ENCODE assay signal across 20 mouse cellular contexts in genomic region chr6:94124279-94124678, GRCm38 (mm10).
"Had no signal": no experiment of that assay in that cellular context is flagged by ENCODE, and none has a peak within 500 bp of the region (broad histone marks: within the 10 kb centered on the region; RNA-seq: fewer than 3 reads in every experiment).

No protein-coding gene starts in this region.

- H3K4me3 ChIP-seq: limb, embryonic 12.5 days; liver, embryonic 12.5 days; liver, embryonic 15.5 days; midbrain, embryonic 12.5 days; midbrain, embryonic 15.5 days; neural tube, embryonic 12.5 days; neural tube, embryonic 15.5 days had no signal

- H3K27me3 ChIP-seq: liver, embryonic 12.5 days; liver, embryonic 15.5 days; midbrain, embryonic 12.5 days; midbrain, embryonic 15.5 days; neural tube, embryonic 12.5 days; neural tube, embryonic 15.5 days had no signal

- H3K4me1 ChIP-seq: liver, embryonic 15.5 days had no signal

- DNase-seq: kidney, adult 18-20 months; kidney, adult 9 months; kidney, postnatal 14 days; kidney, postnatal 4 days; liver; lung, adult 18-20 months; lung, postnatal 14 days; right cerebral cortex, adult 18-20 months; right cerebral cortex, postnatal 14 days; right cerebral cortex, postnatal 4 days; thymus, adult 18-20 months; thymus, postnatal 36 days had no signal

- H3K36me3 ChIP-seq: limb, embryonic 12.5 days; liver, embryonic 12.5 days; liver, embryonic 15.5 days; midbrain, embryonic 12.5 days; midbrain, embryonic 15.5 days; neural tube, embryonic 12.5 days; neural tube, embryonic 15.5 days had no signal

- H3K4me2 ChIP-seq: limb, embryonic 12.5 days; liver, embryonic 15.5 days; midbrain, embryonic 12.5 days; midbrain, embryonic 15.5 days; neural tube, embryonic 12.5 days; neural tube, embryonic 15.5 days had no signal

- H3K9me3 ChIP-seq: limb, embryonic 12.5 days; liver, embryonic 12.5 days; liver, embryonic 15.5 days; midbrain, embryonic 12.5 days; midbrain, embryonic 15.5 days; neural tube, embryonic 12.5 days; neural tube, embryonic 15.5 days had no signal

- H3K9ac ChIP-seq: limb, embryonic 12.5 days; liver, embryonic 12.5 days; liver, embryonic 15.5 days; midbrain, embryonic 12.5 days; midbrain, embryonic 15.5 days; neural tube, embryonic 12.5 days; neural tube, embryonic 15.5 days had no signal

- ATAC-seq: liver, embryonic 12.5 days; midbrain, embryonic 15.5 days had no signal

- H3K27ac ChIP-seq: limb, embryonic 12.5 days; liver, embryonic 12.5 days; liver, embryonic 15.5 days; macrophage; midbrain, embryonic 12.5 days; midbrain, embryonic 15.5 days; neural tube, embryonic 12.5 days; neural tube, embryonic 15.5 days had no signal
